Mouse (Mus musculus): ENCODE measurements around the gene Gm21319.

Gene Gm21319

GRCm38 (mm10) chr12:87775655-87776054, at the start of gene Gm21319:
Gm21319 (minus strand) TSS chr12:87775755.
- in situ Hi-C loops (cut with MboI, MseI): loop anchor here in 1 of 2 experiments (25.0 kb wide), 1 partner anchor 487 kb away; the partner anchor contains the start of genes Gm5662 and Gm8332

GRCm38 (mm10) chr12:87816277-87816676, 40.7 kb upstream of the Gm21319 start, which contains the start of gene BB287469:
BB287469 (plus strand) TSS chr12:87816577.
- in situ Hi-C loops (cut with MboI, MseI): loop anchor here (5.0 kb wide), 2 partner anchors 199 to 326 kb away; partner anchors contain the start of gene Gm4027 (in 2 of the 2)

GRCm38 (mm10) chr12:87797971-87798370, 22.4 kb upstream of the Gm21319 start:
- in situ Hi-C loops (cut with MboI, MseI): loop anchor here in 1 of 2 experiments (5.0 to 25.0 kb wide), 2 partner anchors 301 to 464 kb away; partner anchors contain the start of genes Gm5662 and Gm8332

GRCm38 (mm10) chr12:87795212-87795611, 19.7 kb upstream of the Gm21319 start, which contains the start of gene Gm21936:
Gm21936 (plus strand) TSS chr12:87795512.
- in situ Hi-C loops (cut with MboI, MseI): loop anchor here in 1 of 2 experiments (5.0 to 25.0 kb wide), 2 partner anchors 298 to 467 kb away; partner anchors contain the start of genes Gm5662 and Gm8332

Measured in T-helper 17 cell (primary cell).